Mouse (Mus musculus) stomach, embryonic 16.5 days (tissue): ENCODE results near the gene Art4. TPM values are rescaled to one million over a fixed set of nuclear protein-coding genes. Genes with fewer than 3 reads are reported as not detected.

Experiments used
- ATAC-seq: fragments of 200-750 bp; cut with Nextera tagmentation; 2 replicates; pipeline ENCODE4 v1.8.0; 2017; ENCODE audit warnings: moderate number of reproducible peaks, moderate TSS enrichment; ENCODE audit not compliant: insufficient read depth, low FRiP score
- H3K27ac ChIP-seq: fragments of 300-500 bp; sonication (generic); 2 replicates; pipeline ENCODE4 v1.5.1; 2014; ENCODE audit warnings: low read length
- H3K27me3 ChIP-seq: fragments of 300-500 bp; sonication (generic); 2 replicates; pipeline ENCODE4 v1.6.1; 2014; ENCODE audit warnings: low read length, control low read depth, mixed read lengths; ENCODE audit not compliant: control insufficient read depth, insufficient read depth
- H3K36me3 ChIP-seq: fragments of 300-500 bp; sonication (generic); 2 replicates; pipeline ENCODE4 v1.6.1; 2014; ENCODE audit warnings: low read length; ENCODE audit not compliant: control insufficient read depth, insufficient read depth
- H3K4me1 ChIP-seq: fragments of 300-500 bp; sonication (generic); 2 replicates; pipeline ENCODE4 v1.6.1; 2014; ENCODE audit warnings: low read length, control low read depth, mixed read lengths; ENCODE audit not compliant: control insufficient read depth, insufficient read depth
- H3K4me2 ChIP-seq: fragments of 300-500 bp; sonication (generic); 2 replicates; pipeline ENCODE4 v1.6.1; 2014; ENCODE audit warnings: low read depth, low read length, mixed read lengths
- H3K4me3 ChIP-seq: fragments of 300-500 bp; sonication (generic); replicated peaks from 2 replicates; pipeline ENCODE4 v1.5.1; 2014; ENCODE audit warnings: mild to moderate bottlenecking, low read length
- H3K9ac ChIP-seq: fragments of 300-500 bp; sonication (generic); 2 replicates; pipeline ENCODE4 v1.6.1; 2014; ENCODE audit warnings: low read length
- H3K9me3 ChIP-seq: fragments of 300-500 bp; sonication (generic); replicated peaks from 2 replicates; pipeline ENCODE4 v1.6.1; 2016; ENCODE audit warnings: low read length, control low read depth; ENCODE audit not compliant: control insufficient read depth
- WGBS: fragments of 180-500 bp; shearing (Covaris S2); extraction: QIAGEN DNeasy Blood & Tissue Kit; methylation state at CpG from one replicate; pipeline ENCODE4 v1.1.7; 2014; 5-methylcytosine and 5-hydroxymethylcytosine counted together
- polyA plus RNA-seq: library from polyadenylated mRNA; unstranded; fragments of >200 nt; fragmentation: Nextera tagmentation; extraction: Ambion mirVana; gene quantifications from 2 replicates; pipeline ENCODE4 v1.2.1, GENCODE M21; 2015

The Art4 gene
- 6.9 and 7.9 TPM in 2 replicates for polyA plus RNA-seq

GRCm38 (mm10) chr6:136857186-136857872 is at the start of gene Art4:
Gene Art4, minus strand, starts transcription at chr6:136857733.
- WGBS: 38% methylated on average over 18 of the region's 18 CpGs
- peak within 1 kb of the TSS; percentile 82 for H3K27ac ChIP-seq

GRCm38 (mm10) chr6:136906937-136907293 is 49.4 kb upstream of the Art4 start:
- ATAC-seq: no peak
- Histone ChIP-seq H3K4me2 (no peak overlapping the region; the same call in 1 of the 2 replicates), H3K36me3 (no peaks in the 10 kb centered on the region), H3K9ac (no peak overlapping the region), H3K27me3 (no peaks in the 10 kb centered on the region), H3K4me3 (no peak overlapping the region), H3K9me3 (no peaks in the 10 kb centered on the region), H3K27ac (peak overlapping the region; percentile 53), H3K4me1 (peaks cover 23% of the 10 kb centered on the region)
- WGBS: 53% methylated on average over 10 of the region's 10 CpGs

More at GRCm38 (mm10) chr6:136857186-136857872, at the start of gene Art4:
- Histone ChIP-seq H3K4me2 (peak within 1 kb of the TSS; percentile 42), H3K36me3 (no peaks in the 10 kb centered on the region), H3K9me3 (no peaks in the 10 kb centered on the region), H3K27me3 (no peaks in the 10 kb centered on the region), H3K4me1 (peaks cover 24% of the 10 kb centered on the region), H3K4me3 (peak within 1 kb of the TSS; percentile 37), H3K9ac (peak within 1 kb of the TSS; percentile 62)
- ATAC-seq: peak; percentile 63

- no peaks in the 10 kb centered on the region for H3K27me3 ChIP-seq
- peak overlapping the region; percentile 53 for H3K27ac ChIP-seq
- H3K4me3 ChIP-seq: no peak overlapping the region
- peaks cover 23% of the 10 kb centered on the region for H3K4me1 ChIP-seq
- no peak overlapping the region for H3K4me2 ChIP-seq
- H3K36me3 ChIP-seq: no peaks in the 10 kb centered on the region
- 65% methylated on average over 19 of the region's 19 CpGs for WGBS
- H3K9me3 ChIP-seq: no peaks in the 10 kb centered on the region
- no peak overlapping the region for H3K9ac ChIP-seq
- ATAC-seq: peak; percentile 49; the same call in 1 of the 2 replicates
Measured at GRCm38 (mm10) chr6:136906283-136906936, 48.9 kb upstream of the Art4 start.

- Histone ChIP-seq H3K27me3 (no peaks in the 10 kb centered on the region), H3K27ac (no peak overlapping the region), H3K4me3 (no peak overlapping the region), H3K4me1 (peaks cover 13% of the 10 kb centered on the region), H3K36me3 (no peaks in the 10 kb centered on the region), H3K9me3 (no peaks in the 10 kb centered on the region), H3K9ac (no peak overlapping the region), H3K4me2 (no peak overlapping the region)
- WGBS: 62% methylated on average over 8 of the region's 8 CpGs
- no peak for ATAC-seq
Measured at GRCm38 (mm10) chr6:136903885-136904470, 46.4 kb upstream of the Art4 start.

GRCm38 (mm10) chr6:136902527-136902926 is 45.0 kb upstream of the Art4 start:
- Histone ChIP-seq H3K9me3 (no peaks in the 10 kb centered on the region), H3K4me2 (no peak overlapping the region), H3K4me1 (peaks cover 13% of the 10 kb centered on the region), H3K27ac (no peak overlapping the region), H3K27me3 (no peaks in the 10 kb centered on the region), H3K36me3 (no peaks in the 10 kb centered on the region), H3K4me3 (no peak overlapping the region), H3K9ac (no peak overlapping the region)
- 89% methylated on average over 9 of the region's 9 CpGs for WGBS
- ATAC-seq: no peak

GRCm38 (mm10) chr6:136901010-136901409 is 43.5 kb upstream of the Art4 start:
- H3K4me1 ChIP-seq: peaks cover 3% of the 10 kb centered on the region; the same call in 1 of the 2 replicates
- H3K4me3 ChIP-seq: no peak overlapping the region
- 47% methylated on average over 2 of the region's 2 CpGs for WGBS
- no peaks in the 10 kb centered on the region for H3K9me3 ChIP-seq
- no peak overlapping the region for H3K4me2 ChIP-seq
- no peaks in the 10 kb centered on the region for H3K36me3 ChIP-seq
- H3K9ac ChIP-seq: no peak overlapping the region
- no peaks in the 10 kb centered on the region for H3K27me3 ChIP-seq
- H3K27ac ChIP-seq: peak overlapping the region; percentile 53; the same call in 1 of the 2 replicates
- peak; percentile 67; the same call in 1 of the 2 replicates for ATAC-seq

GRCm38 (mm10) chr6:136900369-136901009 is 43.0 kb upstream of the Art4 start:
- Histone ChIP-seq H3K9ac (no peak overlapping the region), H3K4me2 (no peak overlapping the region), H3K27me3 (no peaks in the 10 kb centered on the region), H3K9me3 (no peaks in the 10 kb centered on the region), H3K27ac (peak overlapping the region; percentile 71), H3K4me3 (no peak overlapping the region), H3K4me1 (peaks cover 3% of the 10 kb centered on the region; the same call in 1 of the 2 replicates), H3K36me3 (no peaks in the 10 kb centered on the region)
- WGBS: 36% methylated on average over 4 of the region's 4 CpGs
- ATAC-seq: peak; percentile 82

GRCm38 (mm10) chr6:136898954-136899353 is 41.4 kb upstream of the Art4 start:
- Histone ChIP-seq H3K36me3 (no peaks in the 10 kb centered on the region), H3K27ac (no peak overlapping the region)
- WGBS: 73% methylated on average over 2 of the region's 2 CpGs

More at GRCm38 (mm10) chr6:136898954-136899353, 41.4 kb upstream of the Art4 start:
- Histone ChIP-seq H3K27me3 (no peaks in the 10 kb centered on the region), H3K4me2 (no peak overlapping the region), H3K9me3 (no peaks in the 10 kb centered on the region), H3K4me3 (no peak overlapping the region), H3K9ac (no peak overlapping the region), H3K4me1 (peaks cover 14% of the 10 kb centered on the region)
- ATAC-seq: no peak
